In the genomic region with DNA sequence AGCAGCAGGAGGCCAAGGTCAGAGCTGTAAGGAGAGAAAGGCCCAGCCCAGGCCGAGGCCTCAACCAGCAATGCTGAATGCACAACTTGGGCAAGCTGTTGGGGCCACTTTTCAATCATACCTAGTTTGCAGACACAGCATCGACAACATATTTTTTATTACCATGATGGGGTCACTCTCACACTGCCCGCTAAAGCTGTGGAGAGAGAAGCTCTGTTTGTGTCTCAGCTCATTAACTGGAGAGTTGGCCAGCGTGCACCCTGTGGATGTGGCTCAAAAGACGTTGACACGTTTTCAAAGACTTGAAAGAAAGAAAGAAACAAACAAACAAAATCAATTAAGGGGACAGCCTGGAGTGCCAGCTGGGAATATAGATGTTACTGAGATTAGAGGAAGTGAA, we compare ENCODE assay signal across 27 mouse cellular contexts.
DNase-seq lines count a peak whose midpoint lies in the region; ATAC-seq and TF ChIP-seq lines count a peak whose summit lies in the region.
"Had no signal": no experiment of that assay in that cellular context is flagged by ENCODE, and none has a peak within 500 bp of the region (broad histone marks: within the 10 kb centered on the region; RNA-seq: fewer than 3 reads in every experiment).

No protein-coding gene starts in this region.

- 4% methylated on average over 6 of the region's 6 CpGs for WGBS in forebrain, embryonic 14.5 days
- 4% methylated on average over 6 of the region's 6 CpGs for WGBS in forebrain, embryonic 16.5 days
- 30% methylated on average over 6 of the region's 6 CpGs for WGBS in hindbrain, postnatal 0 days
- WGBS in hindbrain, embryonic 16.5 days, result 28% methylated on average over 6 of the region's 6 CpGs
- WGBS in lung, embryonic 16.5 days, result 41% methylated on average over 6 of the region's 6 CpGs
- 52% methylated on average over 6 of the region's 6 CpGs for WGBS in lung, postnatal 0 days

- TF ChIP-seq POLR2A in brain, embryonic 14.5 days (IDR thresholded peaks at IDR 0.05; ENCODE audit: borderline replicate concordance, extremely low read depth, insufficient read depth, insufficient read length, poor library complexity, severe bottlenecking), result no peak

- peak; percentile 51 for DNase-seq in forebrain, embryonic 14.5 days (ENCODE audit: low spot score)
- DNase-seq in hindbrain, postnatal 0 days (ENCODE audit: low spot score), result peak; percentile 15
- DNase-seq in lung, postnatal 0 days (ENCODE audit: low spot score), result no peak
- peak; percentile 77 for DNase-seq in brain, embryonic 14.5 days (ENCODE audit: low read depth)
- DNase-seq: adrenal gland, postnatal 10 days; adrenal gland, postnatal 36 days; B cell, adult 2 months; cerebellum, adult 11 months; cerebellum, adult 2 months; cerebellum, adult 9-11 months; cerebellum, postnatal 25 days; gastrocnemius, postnatal 25 days; heart, adult 18-20 months; heart, postnatal 10 days; heart, postnatal 36 days had no signal

- no peaks in the 10 kb centered on the region for H3K36me3 ChIP-seq in forebrain, embryonic 14.5 days (ENCODE audit: control insufficient read depth, insufficient read depth, low read length)
- no peaks in the 10 kb centered on the region for H3K36me3 ChIP-seq in forebrain, embryonic 16.5 days (ENCODE audit: control insufficient read depth, insufficient read depth)
- no peaks in the 10 kb centered on the region for H3K36me3 ChIP-seq in hindbrain, postnatal 0 days (ENCODE audit: insufficient read depth, low read length)
- no peaks in the 10 kb centered on the region for H3K36me3 ChIP-seq in hindbrain, embryonic 16.5 days (ENCODE audit: control insufficient read depth, insufficient read depth, low read length)
- no peaks in the 10 kb centered on the region for H3K36me3 ChIP-seq in lung, embryonic 16.5 days (ENCODE audit: control insufficient read depth, insufficient read depth, low read length)
- H3K36me3 ChIP-seq in lung, postnatal 0 days (ENCODE audit: insufficient read depth, low read length), result no peaks in the 10 kb centered on the region
- H3K36me3 ChIP-seq: embryonic facial prominence, embryonic 12.5 days; embryonic facial prominence, embryonic 15.5 days; forebrain, embryonic 12.5 days; G1E; heart, embryonic 12.5 days; heart, embryonic 15.5 days; intestine, embryonic 15.5 days had no signal

- no peak overlapping the region for H3K27ac ChIP-seq in forebrain, embryonic 14.5 days (ENCODE audit: low read depth, low read length)
- H3K27ac ChIP-seq in forebrain, embryonic 16.5 days (ENCODE audit: low read length), result no peak overlapping the region
- H3K27ac ChIP-seq in hindbrain, postnatal 0 days, result no peak overlapping the region
- no peak overlapping the region for H3K27ac ChIP-seq in hindbrain, embryonic 16.5 days (ENCODE audit: low read depth, low read length)
- peak overlapping the region; percentile 51 for H3K27ac ChIP-seq in lung, embryonic 16.5 days (ENCODE audit: low read length)
- no peak overlapping the region for H3K27ac ChIP-seq in lung, postnatal 0 days (ENCODE audit: low read length)
- H3K27ac ChIP-seq: embryonic facial prominence, embryonic 12.5 days; embryonic facial prominence, embryonic 15.5 days; forebrain, embryonic 12.5 days; heart, embryonic 15.5 days; hindbrain, embryonic 14.5 days; intestine, embryonic 15.5 days had no signal

- ATAC-seq in forebrain, embryonic 14.5 days, result no peak
- ATAC-seq in forebrain, embryonic 16.5 days, result no peak
- no peak for ATAC-seq in hindbrain, postnatal 0 days
- ATAC-seq in hindbrain, embryonic 16.5 days, result no peak
- ATAC-seq in lung, embryonic 16.5 days (ENCODE audit: low read depth), result peak; percentile 50
- no peak for ATAC-seq in lung, postnatal 0 days
- ATAC-seq: Patski had no signal

- no peak for TF ChIP-seq EP300 in lung, postnatal 0 days (IDR thresholded peaks at IDR 0.05)

- H3K4me1 ChIP-seq in forebrain, embryonic 14.5 days (ENCODE audit: control insufficient read depth, insufficient read depth, low read length), result peaks cover 13% of the 10 kb centered on the region
- H3K4me1 ChIP-seq in forebrain, embryonic 16.5 days (replicated peaks; ENCODE audit: control insufficient read depth, insufficient read depth, low read length), result peaks cover 14% of the 10 kb centered on the region
- H3K4me1 ChIP-seq in hindbrain, postnatal 0 days (ENCODE audit: insufficient read depth, low read length), result no peaks in the 10 kb centered on the region
- H3K4me1 ChIP-seq in hindbrain, embryonic 16.5 days (ENCODE audit: control insufficient read depth, insufficient read depth, low read depth, low read length), result peaks cover 12% of the 10 kb centered on the region
- peaks cover 29% of the 10 kb centered on the region for H3K4me1 ChIP-seq in lung, embryonic 16.5 days (replicated peaks; ENCODE audit: control insufficient read depth, insufficient read depth, low read length)
- H3K4me1 ChIP-seq in lung, postnatal 0 days (ENCODE audit: insufficient read depth, low read depth, low read length), result no peaks in the 10 kb centered on the region
- H3K4me1 ChIP-seq: heart, embryonic 15.5 days had no signal

- TF ChIP-seq CTCF in hindbrain, postnatal 0 days (IDR thresholded peaks at IDR 0.05; ENCODE audit: low read depth), result no peak
- TF ChIP-seq CTCF in lung, postnatal 0 days (IDR thresholded peaks at IDR 0.05), result no peak
- TF ChIP-seq CTCF in brain, embryonic 14.5 days (IDR thresholded peaks at IDR 0.05; ENCODE audit: borderline replicate concordance, extremely low read depth, insufficient read depth, insufficient read length), result no peak

- no peak overlapping the region for H3K4me3 ChIP-seq in forebrain, embryonic 14.5 days (ENCODE audit: low read depth, low read length)
- H3K4me3 ChIP-seq in forebrain, embryonic 16.5 days (replicated peaks; ENCODE audit: low read length), result no peak overlapping the region
- H3K4me3 ChIP-seq in hindbrain, postnatal 0 days (ENCODE audit: low read length), result no peak overlapping the region
- H3K4me3 ChIP-seq in hindbrain, embryonic 16.5 days (ENCODE audit: low read length), result no peak overlapping the region
- H3K4me3 ChIP-seq in lung, embryonic 16.5 days (ENCODE audit: low read length), result no peak overlapping the region
- H3K4me3 ChIP-seq in lung, postnatal 0 days (ENCODE audit: low read depth, low read length), result no peak overlapping the region
- H3K4me3 ChIP-seq: embryonic facial prominence, embryonic 12.5 days; embryonic facial prominence, embryonic 15.5 days; forebrain, embryonic 12.5 days; heart, embryonic 12.5 days; heart, embryonic 15.5 days; intestine, embryonic 15.5 days had no signal

- H3K9me3 ChIP-seq in forebrain, embryonic 14.5 days (replicated peaks; ENCODE audit: control insufficient read depth, low read length), result 0 out of 2 replicates have a peak, but pooled peaks cover 3% of the 10 kb centered on the region
- H3K9me3 ChIP-seq in forebrain, embryonic 16.5 days (ENCODE audit: control insufficient read depth, low read length), result no peaks in the 10 kb centered on the region
- H3K9me3 ChIP-seq in hindbrain, postnatal 0 days (ENCODE audit: low read length), result no peaks in the 10 kb centered on the region
- no peaks in the 10 kb centered on the region for H3K9me3 ChIP-seq in hindbrain, embryonic 16.5 days (ENCODE audit: control insufficient read depth, low read length)
- no peaks in the 10 kb centered on the region for H3K9me3 ChIP-seq in lung, embryonic 16.5 days (ENCODE audit: control insufficient read depth, low read length)
- H3K9me3 ChIP-seq in lung, postnatal 0 days (ENCODE audit: low read length), result no peaks in the 10 kb centered on the region
- H3K9me3 ChIP-seq: embryonic facial prominence, embryonic 12.5 days; embryonic facial prominence, embryonic 15.5 days; forebrain, embryonic 12.5 days; G1E; heart, embryonic 12.5 days; heart, embryonic 15.5 days; intestine, embryonic 15.5 days had no signal

- no peak overlapping the region for H3K4me2 ChIP-seq in forebrain, embryonic 14.5 days (ENCODE audit: low read length)
- H3K4me2 ChIP-seq in forebrain, embryonic 16.5 days (ENCODE audit: low read length), result no peak overlapping the region
- no peak overlapping the region for H3K4me2 ChIP-seq in hindbrain, postnatal 0 days (ENCODE audit: low read depth, low read length)
- no peak overlapping the region for H3K4me2 ChIP-seq in hindbrain, embryonic 16.5 days (ENCODE audit: low read length)
- no peak overlapping the region for H3K4me2 ChIP-seq in lung, embryonic 16.5 days (ENCODE audit: low read depth, low read length)
- no peak overlapping the region for H3K4me2 ChIP-seq in lung, postnatal 0 days (replicated peaks; ENCODE audit: low read depth, low read length)
- H3K4me2 ChIP-seq: embryonic facial prominence, embryonic 12.5 days; embryonic facial prominence, embryonic 15.5 days; forebrain, embryonic 12.5 days; heart, embryonic 12.5 days; heart, embryonic 15.5 days; hindbrain, embryonic 14.5 days; intestine, embryonic 15.5 days had no signal

- no peak overlapping the region for H3K9ac ChIP-seq in forebrain, embryonic 14.5 days (ENCODE audit: low read length)
- H3K9ac ChIP-seq in forebrain, embryonic 16.5 days (replicated peaks; ENCODE audit: low read depth, low read length), result no peak overlapping the region
- no peak overlapping the region for H3K9ac ChIP-seq in hindbrain, postnatal 0 days (replicated peaks; ENCODE audit: low read length)
- no peak overlapping the region for H3K9ac ChIP-seq in hindbrain, embryonic 16.5 days (ENCODE audit: low read depth, low read length)
- H3K9ac ChIP-seq in lung, embryonic 16.5 days (ENCODE audit: low read length), result no peak overlapping the region
- H3K9ac ChIP-seq in lung, postnatal 0 days (replicated peaks; ENCODE audit: low read depth), result no peak overlapping the region
- H3K9ac ChIP-seq: embryonic facial prominence, embryonic 12.5 days; embryonic facial prominence, embryonic 15.5 days; forebrain, embryonic 12.5 days; heart, embryonic 12.5 days; heart, embryonic 15.5 days; hindbrain, embryonic 14.5 days; intestine, embryonic 15.5 days had no signal

- 0 out of 2 replicates have a peak, but pooled peaks cover 10% of the 10 kb centered on the region for H3K27me3 ChIP-seq in forebrain, embryonic 14.5 days (replicated peaks; ENCODE audit: control insufficient read depth, insufficient read depth, low read length)
- peaks cover 6% of the 10 kb centered on the region for H3K27me3 ChIP-seq in forebrain, embryonic 16.5 days (replicated peaks; ENCODE audit: control insufficient read depth, insufficient read depth, low read length)
- H3K27me3 ChIP-seq in hindbrain, postnatal 0 days (ENCODE audit: insufficient read depth, low read length), result no peaks in the 10 kb centered on the region
- H3K27me3 ChIP-seq in hindbrain, embryonic 16.5 days (replicated peaks; ENCODE audit: control insufficient read depth, insufficient read depth, low read length), result peaks cover 3% of the 10 kb centered on the region; the same call in 1 of the 2 replicates
- H3K27me3 ChIP-seq in lung, embryonic 16.5 days (ENCODE audit: control insufficient read depth, insufficient read depth, low read depth, low read length), result peaks cover 6% of the 10 kb centered on the region; the same call in 1 of the 2 replicates
- H3K27me3 ChIP-seq in lung, postnatal 0 days (replicated peaks; ENCODE audit: insufficient read depth, low read length), result no peaks in the 10 kb centered on the region
- H3K27me3 ChIP-seq: Patski had no signal
